Mouse (Mus musculus): ENCODE results near the gene Pus3. TPM values are rescaled to one million over a fixed set of nuclear protein-coding genes. Genes with fewer than 3 reads are reported as not detected.

Pus3 gene
- polyA plus RNA-seq, 1 experiment from 2014 or later = 18.0 TPM

GRCm38 (mm10) chr9:35559009-35559890, 855 bp downstream of the Pus3 start:
- peak overlapping the region; percentile 61 for H3K4me3 ChIP-seq (ENCODE audit: low read depth, low read length)
- peak overlapping the region; percentile 73 for H3K27ac ChIP-seq (replicated peaks; ENCODE audit: low read depth, low read length)
- peak overlapping the region; percentile 76 for H3K9ac ChIP-seq (ENCODE audit: low read depth, low read length)
- H3K36me3 ChIP-seq (ENCODE audit: control insufficient read depth, insufficient read depth, low read length) = peaks cover 18% of the 10 kb centered on the region
- peaks cover 8% of the 10 kb centered on the region for H3K4me1 ChIP-seq (ENCODE audit: control insufficient read depth, insufficient read depth, low read length)
- 2% methylated on average over 31 of the region's 31 CpGs for WGBS
- peak overlapping the region; percentile 99 for H3K4me2 ChIP-seq (ENCODE audit: low read depth, low read length)
- DNase-seq (ENCODE audit: low spot score) (peak; percentile 97), ATAC-seq (ENCODE audit: low read depth) (peak; percentile 93)
- H3K27me3 ChIP-seq (replicated peaks; ENCODE audit: control insufficient read depth, insufficient read depth, low read length) = no peaks in the 10 kb centered on the region
- no peaks in the 10 kb centered on the region for H3K9me3 ChIP-seq (ENCODE audit: control insufficient read depth, low read length)

- H3K9ac ChIP-seq (ENCODE audit: low read depth, low read length) = no peak overlapping the region
- peaks cover 8% of the 10 kb centered on the region for H3K4me1 ChIP-seq (ENCODE audit: control insufficient read depth, insufficient read depth, low read length)
- H3K9me3 ChIP-seq (ENCODE audit: control insufficient read depth, low read length) = no peaks in the 10 kb centered on the region
- no peak overlapping the region for H3K4me3 ChIP-seq (ENCODE audit: low read depth, low read length)
- no peak for ATAC-seq (ENCODE audit: low read depth)
- 93% methylated on average over 11 of the region's 11 CpGs for whole genome bisulfite sequencing
- DNase-seq (ENCODE audit: low spot score) = no peak
- peaks cover 36% of the 10 kb centered on the region for H3K36me3 ChIP-seq (ENCODE audit: control insufficient read depth, insufficient read depth, low read length)
- no peak overlapping the region for H3K4me2 ChIP-seq (ENCODE audit: low read depth, low read length)
- H3K27ac ChIP-seq (replicated peaks; ENCODE audit: low read depth, low read length) = no peak overlapping the region
- H3K27me3 ChIP-seq (replicated peaks; ENCODE audit: control insufficient read depth, insufficient read depth, low read length) = no peaks in the 10 kb centered on the region
Measured at GRCm38 (mm10) chr9:35561076-35561475, 2.7 kb downstream of the Pus3 start.

- no peak overlapping the region for H3K9ac ChIP-seq (ENCODE audit: low read depth, low read length)
- WGBS = 92% methylated on average over 6 of the region's 6 CpGs
- no peak overlapping the region for H3K4me3 ChIP-seq (ENCODE audit: low read depth, low read length)
- DNase-seq (ENCODE audit: low spot score) (no peak), ATAC-seq (ENCODE audit: low read depth) (no peak)
- no peaks in the 10 kb centered on the region for H3K9me3 ChIP-seq (ENCODE audit: control insufficient read depth, low read length)
- no peak overlapping the region for H3K27ac ChIP-seq (replicated peaks; ENCODE audit: low read depth, low read length)
- peaks cover 8% of the 10 kb centered on the region for H3K4me1 ChIP-seq (ENCODE audit: control insufficient read depth, insufficient read depth, low read length)
- peaks cover 41% of the 10 kb centered on the region for H3K36me3 ChIP-seq (ENCODE audit: control insufficient read depth, insufficient read depth, low read length)
- no peaks in the 10 kb centered on the region for H3K27me3 ChIP-seq (replicated peaks; ENCODE audit: control insufficient read depth, insufficient read depth, low read length)
- H3K4me2 ChIP-seq (ENCODE audit: low read depth, low read length) = no peak overlapping the region
Measured at GRCm38 (mm10) chr9:35561583-35561982, 3.2 kb downstream of the Pus3 start.

GRCm38 (mm10) chr9:35564536-35565240, 6.3 kb downstream of the Pus3 start:
- no peak overlapping the region for H3K9ac ChIP-seq (ENCODE audit: low read depth, low read length)
- 89% methylated on average over 5 of the region's 5 CpGs for WGBS
- H3K4me3 ChIP-seq (ENCODE audit: low read depth, low read length) = no peak overlapping the region
- no peaks in the 10 kb centered on the region for H3K9me3 ChIP-seq (ENCODE audit: control insufficient read depth, low read length)
- no peak overlapping the region for H3K27ac ChIP-seq (replicated peaks; ENCODE audit: low read depth, low read length)
- no peaks in the 10 kb centered on the region for H3K27me3 ChIP-seq (replicated peaks; ENCODE audit: control insufficient read depth, insufficient read depth, low read length)
- ATAC-seq (ENCODE audit: low read depth) = no peak
- no peak for DNase-seq (ENCODE audit: low spot score)
- H3K4me2 ChIP-seq (ENCODE audit: low read depth, low read length) = no peak overlapping the region
- peaks cover 58% of the 10 kb centered on the region for H3K36me3 ChIP-seq (ENCODE audit: control insufficient read depth, insufficient read depth, low read length)
- H3K4me1 ChIP-seq (ENCODE audit: control insufficient read depth, insufficient read depth, low read length) = peaks cover 14% of the 10 kb centered on the region

- Histone ChIP-seq H3K9ac (ENCODE audit: low read depth, low read length) (no peak overlapping the region), H3K27ac (replicated peaks; ENCODE audit: low read depth, low read length) (no peak overlapping the region), H3K4me2 (ENCODE audit: low read depth, low read length) (no peak overlapping the region), H3K27me3 (replicated peaks; ENCODE audit: control insufficient read depth, insufficient read depth, low read length) (no peaks in the 10 kb centered on the region), H3K4me1 (ENCODE audit: control insufficient read depth, insufficient read depth, low read length) (peaks cover 6% of the 10 kb centered on the region; the same call in 1 of the 2 replicates), H3K36me3 (ENCODE audit: control insufficient read depth, insufficient read depth, low read length) (peaks cover 45% of the 10 kb centered on the region), H3K9me3 (ENCODE audit: control insufficient read depth, low read length) (no peaks in the 10 kb centered on the region), H3K4me3 (ENCODE audit: low read depth, low read length) (no peak overlapping the region)
- DNase-seq (ENCODE audit: low spot score) (no peak), ATAC-seq (ENCODE audit: low read depth) (no peak)
- 81% methylated on average over 3 of the region's 3 CpGs for whole genome bisulfite sequencing
Measured at GRCm38 (mm10) chr9:35567995-35568394, 9.6 kb downstream of the Pus3 start.

GRCm38 (mm10) chr9:35569571-35570534, 11.5 kb downstream of the Pus3 start, which contains the start of the genes Pate2 and Hyls1:
Pate2 (plus strand) TSS chr9:35570284.
Hyls1 (minus strand) TSS chr9:35570398.
- DNase-seq (ENCODE audit: low spot score) = peak; percentile 99
- peak; percentile 98 for ATAC-seq (ENCODE audit: low read depth)
- under 1% methylated on average over 82 of the region's 86 CpGs for WGBS

GRCm38 (mm10) chr9:35570663-35571062, 12.3 kb downstream of the Pus3 start:
- H3K4me3 ChIP-seq (ENCODE audit: low read depth, low read length) = peak overlapping the region; percentile 83
- peaks cover 11% of the 10 kb centered on the region for H3K27me3 ChIP-seq (replicated peaks; ENCODE audit: control insufficient read depth, insufficient read depth, low read length)
- ATAC-seq (ENCODE audit: low read depth) (no peak), DNase-seq (ENCODE audit: low spot score) (no peak)
- peaks cover 6% of the 10 kb centered on the region; the same call in 1 of the 2 replicates for H3K4me1 ChIP-seq (ENCODE audit: control insufficient read depth, insufficient read depth, low read length)
- peak overlapping the region; percentile 71 for H3K9ac ChIP-seq (ENCODE audit: low read depth, low read length)
- H3K36me3 ChIP-seq (ENCODE audit: control insufficient read depth, insufficient read depth, low read length) = peaks cover 27% of the 10 kb centered on the region
- peak overlapping the region; percentile 75 for H3K4me2 ChIP-seq (ENCODE audit: low read depth, low read length)
- H3K27ac ChIP-seq (replicated peaks; ENCODE audit: low read depth, low read length) = peak overlapping the region; percentile 87; the same call in 1 of the 2 replicates
- H3K9me3 ChIP-seq (ENCODE audit: control insufficient read depth, low read length) = no peaks in the 10 kb centered on the region
- WGBS = 9% methylated on average over 5 of the region's 5 CpGs

More at GRCm38 (mm10) chr9:35569571-35570534, 11.5 kb downstream of the Pus3 start, which contains the start of the genes Pate2 and Hyls1:
- Histone ChIP-seq H3K9ac (ENCODE audit: low read depth, low read length) (peak within 1 kb of the TSS; percentile 85), H3K4me1 (ENCODE audit: control insufficient read depth, insufficient read depth, low read length) (peaks cover 6% of the 10 kb centered on the region; the same call in 1 of the 2 replicates), H3K27ac (replicated peaks; ENCODE audit: low read depth, low read length) (peak within 1 kb of the TSS; percentile 87), H3K4me3 (ENCODE audit: low read depth, low read length) (peak within 1 kb of the TSS; percentile 83), H3K4me2 (ENCODE audit: low read depth, low read length) (peak within 1 kb of the TSS; percentile 75), H3K9me3 (ENCODE audit: control insufficient read depth, low read length) (no peaks in the 10 kb centered on the region), H3K36me3 (ENCODE audit: control insufficient read depth, insufficient read depth, low read length) (peaks cover 35% of the 10 kb centered on the region), H3K27me3 (replicated peaks; ENCODE audit: control insufficient read depth, insufficient read depth, low read length) (peaks cover 7% of the 10 kb centered on the region)

- Histone ChIP-seq H3K9ac (ENCODE audit: low read depth, low read length) (peak overlapping the region; percentile 58), H3K27ac (replicated peaks; ENCODE audit: low read depth, low read length) (no peak overlapping the region), H3K4me2 (ENCODE audit: low read depth, low read length) (peak overlapping the region; percentile 56), H3K27me3 (replicated peaks; ENCODE audit: control insufficient read depth, insufficient read depth, low read length) (peaks cover 11% of the 10 kb centered on the region), H3K4me3 (ENCODE audit: low read depth, low read length) (peak overlapping the region; percentile 35), H3K9me3 (ENCODE audit: control insufficient read depth, low read length) (no peaks in the 10 kb centered on the region), H3K4me1 (ENCODE audit: control insufficient read depth, insufficient read depth, low read length) (no peaks in the 10 kb centered on the region), H3K36me3 (ENCODE audit: control insufficient read depth, insufficient read depth, low read length) (no peaks in the 10 kb centered on the region)
- WGBS = 5% methylated on average over 32 of the region's 32 CpGs
- no peak for ATAC-seq (ENCODE audit: low read depth)
- no peak for DNase-seq (ENCODE audit: low spot score)
Measured at GRCm38 (mm10) chr9:35574416-35574815, 16.0 kb downstream of the Pus3 start.

Data from embryonic facial prominence, embryonic 14.5 days (tissue).